Mouse (Mus musculus) spleen, embryonic (tissue): ENCODE results near the gene Rundc3a.

Experiments
- CTCF ChIA-PET: fragments of 350-600 bp; sonication (Branson Sonifier 250); formaldehyde crosslinking; loops from one replicate; lab custom pipeline; 2022; lab: Charles Lee

Rundc3a gene

DNA sequence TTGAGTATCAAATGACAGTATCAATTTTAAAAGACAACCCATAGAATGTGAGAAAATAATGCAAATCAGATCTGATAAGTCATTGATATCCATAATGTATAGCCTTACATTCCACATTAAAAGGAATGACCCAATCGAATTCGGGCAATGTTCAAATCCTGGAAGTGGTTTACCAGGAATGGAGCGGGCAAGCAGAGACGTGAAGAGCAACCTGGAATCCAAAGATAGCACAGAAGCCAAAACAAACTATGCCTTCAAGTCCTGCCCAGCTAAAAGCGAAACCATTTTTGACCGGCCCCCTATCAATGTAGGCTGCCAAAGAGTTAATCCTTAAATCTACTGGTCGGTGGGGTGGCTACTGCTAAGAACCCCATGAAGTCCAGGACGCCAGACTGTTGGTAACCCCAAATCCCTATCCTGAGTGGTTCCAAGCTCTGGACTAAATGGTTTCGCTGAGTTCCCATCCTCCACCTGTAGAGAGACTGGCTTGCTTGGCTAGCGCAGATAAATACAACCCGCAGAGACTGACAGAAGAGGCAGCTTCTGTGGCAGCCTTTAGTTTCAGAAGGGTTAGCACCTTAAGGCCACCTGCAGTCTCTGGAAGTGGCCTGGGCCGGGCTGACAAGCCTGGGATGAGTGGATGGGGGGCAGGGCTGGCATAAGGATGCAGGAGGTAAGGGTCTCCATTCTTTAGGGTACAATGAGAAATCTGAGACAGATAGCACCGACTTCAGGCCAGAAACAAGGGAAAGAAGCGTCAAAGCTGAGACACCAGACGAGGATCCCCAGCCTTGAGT is 564 bp upstream of the Rundc3a start:
- CTCF ChIA-PET, result no interaction called here

DNA sequence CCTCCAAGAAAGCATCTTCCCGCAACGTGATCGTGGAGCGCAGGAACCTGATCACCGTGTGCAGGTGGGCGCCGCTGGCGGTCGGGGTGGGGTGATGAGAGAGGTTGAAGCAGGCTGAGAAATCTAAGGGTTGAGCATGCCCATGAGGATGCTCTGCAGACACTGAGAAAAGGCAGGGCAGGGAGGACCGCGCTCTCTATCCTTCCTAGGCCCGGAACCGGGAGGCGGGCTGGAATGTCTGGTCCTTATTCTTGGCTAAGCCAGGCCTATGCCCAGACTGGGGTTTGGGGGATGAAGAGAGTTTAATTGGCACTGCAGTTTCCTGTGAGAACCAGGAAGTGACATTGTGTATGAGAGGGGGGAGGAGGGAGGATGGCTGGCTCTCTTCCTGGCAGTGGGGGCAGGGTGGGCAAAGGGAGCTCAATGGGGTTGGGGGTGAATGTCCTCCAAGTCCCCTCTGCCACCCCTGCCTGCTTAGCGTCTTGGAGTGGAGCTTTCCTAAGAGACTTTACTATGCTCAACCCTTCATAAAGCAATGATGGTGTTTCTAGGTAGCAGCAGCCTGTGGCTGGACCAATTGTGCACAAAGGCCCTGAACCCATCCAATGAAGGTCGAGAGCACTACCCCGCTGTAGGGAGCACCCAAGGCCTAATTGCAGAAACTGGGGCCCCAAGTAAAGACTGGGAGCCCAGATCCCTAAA is 667 bp downstream of the Rundc3a start:
- CTCF ChIA-PET, result no interaction called here

DNA sequence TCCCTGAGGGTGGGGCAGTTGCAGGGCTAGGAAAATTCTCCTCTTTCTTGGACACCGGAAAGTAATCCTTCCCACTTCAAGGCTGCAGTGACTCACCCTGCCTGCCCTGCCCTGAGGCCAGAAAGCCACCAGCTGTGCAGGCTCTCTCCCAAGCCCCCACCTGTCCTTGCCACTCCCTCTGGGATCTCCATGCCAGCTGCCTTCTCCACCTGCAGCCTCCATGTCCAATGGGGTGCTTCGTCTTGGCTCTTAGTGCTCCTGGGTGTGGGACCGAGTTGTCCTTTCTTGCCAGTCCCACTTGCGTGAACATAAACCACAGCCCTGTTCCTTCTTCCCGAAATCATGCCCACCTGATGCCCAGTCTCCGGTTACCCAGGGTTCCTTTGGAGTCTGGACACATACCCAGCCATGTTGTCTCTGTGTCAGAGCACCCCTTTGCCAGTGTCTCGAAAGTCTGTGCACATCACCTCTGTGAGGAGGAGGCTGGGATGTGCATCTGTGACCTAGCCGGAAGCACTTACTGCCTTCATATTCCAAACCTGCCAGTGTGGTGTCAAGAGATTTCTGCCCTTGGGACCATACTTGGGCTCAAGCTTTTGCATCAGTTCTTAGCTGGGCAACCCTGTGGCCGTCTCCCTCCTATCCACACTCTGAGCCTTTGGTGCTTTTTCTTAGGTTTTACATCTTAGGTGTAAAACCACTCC is 1.4 kb downstream of the Rundc3a start:
- CTCF ChIA-PET, result no interaction called here

DNA sequence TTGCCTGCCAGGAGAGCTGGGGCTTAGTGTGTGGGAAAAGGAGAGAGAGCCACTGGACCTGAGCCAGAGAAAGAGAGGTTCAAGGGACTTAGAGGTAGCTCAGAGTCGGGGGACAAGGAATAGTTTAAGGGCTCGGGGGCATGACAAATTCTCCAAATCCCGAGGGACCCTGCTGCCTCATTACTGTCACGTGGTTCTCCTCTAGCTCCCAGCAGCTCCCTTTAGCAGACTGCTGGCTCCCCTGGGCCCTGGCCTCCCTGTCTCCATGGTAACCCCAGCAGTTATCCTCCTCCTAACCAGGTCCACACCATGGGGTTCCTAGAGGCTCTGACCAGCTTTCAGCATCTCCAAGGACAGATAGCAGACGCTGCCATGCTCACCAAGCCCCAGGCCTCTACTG is 2.0 kb downstream of the Rundc3a start:
- CTCF ChIA-PET, result no interaction called here

DNA sequence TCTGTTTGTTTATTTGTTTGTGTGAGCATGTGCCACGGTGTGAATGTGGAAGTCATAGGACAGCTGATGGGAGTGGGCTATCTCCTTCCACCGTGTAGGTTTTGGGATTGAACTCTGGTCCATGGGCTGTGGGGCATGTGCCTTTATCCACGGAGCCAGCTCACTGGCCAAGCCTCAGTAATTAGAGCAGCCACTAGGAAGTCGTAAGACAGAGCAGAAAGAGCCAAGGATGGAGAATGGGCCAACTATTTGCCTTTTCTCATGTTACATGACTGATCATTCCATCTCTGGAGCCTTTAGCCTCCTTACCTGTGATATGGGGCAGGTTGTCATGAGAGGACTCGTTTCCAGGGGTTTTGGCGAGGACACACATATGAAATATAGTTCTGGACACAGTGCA is 3.1 kb downstream of the Rundc3a start:
- CTCF ChIA-PET, result no interaction called here

DNA sequence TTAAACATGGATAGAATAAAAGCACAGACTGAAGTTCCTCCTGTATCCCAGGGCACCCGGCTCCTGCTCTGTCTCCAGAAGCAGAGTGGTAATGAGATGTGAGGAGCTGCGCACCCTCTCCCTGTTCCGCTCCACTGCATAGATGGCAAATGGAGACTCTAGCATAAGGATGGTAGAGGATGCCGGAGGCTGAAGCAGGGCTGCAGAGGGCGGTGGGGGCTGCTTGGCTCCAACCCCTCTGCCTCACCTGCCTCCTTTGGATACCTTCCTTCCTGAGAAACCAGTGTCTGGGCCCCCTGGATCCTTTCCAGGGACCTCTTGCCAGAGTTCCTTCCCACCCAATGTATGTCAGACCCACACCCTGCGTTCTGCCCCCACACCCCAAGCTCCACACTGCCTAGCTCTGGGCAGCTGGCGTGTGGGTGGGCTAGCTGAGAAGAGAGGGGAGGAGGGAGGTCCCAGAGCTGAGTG is 3.5 kb downstream of the Rundc3a start:
- CTCF ChIA-PET, result no interaction called here

DNA sequence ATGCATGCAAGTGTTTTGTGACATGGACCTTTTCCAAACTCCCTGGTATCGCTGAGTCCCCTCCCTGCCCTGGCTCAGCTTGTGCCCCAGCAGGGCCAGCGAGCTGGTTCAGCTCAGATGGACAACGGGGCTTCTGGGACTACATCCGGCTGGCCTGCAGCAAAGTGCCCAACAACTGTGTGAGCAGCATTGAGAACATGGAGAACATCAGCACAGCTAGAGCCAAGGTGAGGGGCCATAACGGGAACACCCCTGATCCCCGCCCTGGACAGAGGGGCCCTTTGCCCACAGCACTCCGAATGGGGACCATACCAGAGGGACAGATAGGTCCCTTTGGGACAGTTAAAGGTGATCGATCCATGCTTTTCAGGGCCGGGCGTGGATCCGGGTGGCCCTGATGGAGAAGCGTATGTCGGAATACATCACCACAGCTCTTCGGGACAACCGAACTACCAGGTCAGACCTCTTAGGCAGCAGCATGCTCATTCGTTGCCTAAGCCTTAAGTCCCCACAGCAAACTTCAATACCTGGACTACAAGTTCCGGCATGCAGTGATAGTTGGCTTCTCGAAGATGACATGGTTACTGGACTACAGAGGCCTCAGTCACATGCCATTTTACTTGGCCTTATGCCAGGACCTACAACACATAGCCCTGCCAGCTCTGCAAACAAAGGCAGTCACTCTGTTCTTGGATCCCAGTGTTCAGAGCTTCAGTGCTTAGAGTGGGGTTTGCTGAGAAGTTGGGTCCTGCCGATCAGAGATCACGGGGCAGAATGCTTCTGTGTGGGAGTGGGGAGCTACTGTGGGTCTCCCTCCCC is 5.0 kb downstream of the Rundc3a start:
- CTCF ChIA-PET, result no interaction called here

DNA sequence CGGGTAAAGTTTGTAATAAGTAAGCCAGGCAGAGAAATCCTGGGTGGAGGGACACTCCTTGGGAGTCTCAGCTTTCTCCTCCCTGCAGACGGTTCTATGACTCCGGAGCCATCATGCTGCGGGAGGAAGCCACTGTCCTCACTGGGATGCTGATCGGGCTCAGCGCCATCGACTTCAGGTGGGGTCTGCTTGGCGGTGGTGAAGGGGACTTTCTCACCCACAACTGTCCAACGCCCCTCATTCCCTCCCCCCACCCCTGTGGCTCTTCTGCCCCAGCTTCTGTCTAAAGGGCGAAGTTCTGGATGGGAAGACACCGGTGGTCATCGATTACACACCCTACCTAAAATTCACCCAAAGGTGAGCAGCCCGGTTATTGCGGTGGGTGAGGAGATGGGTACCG is 5.9 kb downstream of the Rundc3a start:
- CTCF ChIA-PET, result no interaction called here

DNA sequence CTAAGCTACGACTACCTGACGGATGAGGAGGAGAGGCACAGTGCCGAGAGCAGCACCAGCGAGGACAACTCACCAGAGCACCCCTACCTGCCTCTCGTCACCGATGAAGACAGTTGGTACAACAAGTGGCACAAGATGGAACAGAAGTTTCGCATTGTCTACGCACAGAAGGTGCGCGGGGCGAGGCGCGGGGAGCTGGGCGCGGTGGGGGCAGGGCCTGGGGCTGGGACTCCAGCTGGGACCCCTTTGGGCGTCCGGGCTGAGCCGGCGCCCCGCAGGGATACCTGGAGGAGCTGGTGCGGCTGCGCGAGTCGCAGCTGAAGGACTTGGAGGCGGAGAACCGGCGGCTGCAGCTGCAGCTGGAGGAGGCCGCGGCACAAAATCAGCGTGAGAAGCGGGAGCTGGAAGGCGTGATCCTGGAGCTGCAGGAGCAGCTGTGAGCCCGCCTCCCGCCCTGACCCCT is 6.4 kb downstream of the Rundc3a start:
- CTCF ChIA-PET, result no interaction called here

DNA sequence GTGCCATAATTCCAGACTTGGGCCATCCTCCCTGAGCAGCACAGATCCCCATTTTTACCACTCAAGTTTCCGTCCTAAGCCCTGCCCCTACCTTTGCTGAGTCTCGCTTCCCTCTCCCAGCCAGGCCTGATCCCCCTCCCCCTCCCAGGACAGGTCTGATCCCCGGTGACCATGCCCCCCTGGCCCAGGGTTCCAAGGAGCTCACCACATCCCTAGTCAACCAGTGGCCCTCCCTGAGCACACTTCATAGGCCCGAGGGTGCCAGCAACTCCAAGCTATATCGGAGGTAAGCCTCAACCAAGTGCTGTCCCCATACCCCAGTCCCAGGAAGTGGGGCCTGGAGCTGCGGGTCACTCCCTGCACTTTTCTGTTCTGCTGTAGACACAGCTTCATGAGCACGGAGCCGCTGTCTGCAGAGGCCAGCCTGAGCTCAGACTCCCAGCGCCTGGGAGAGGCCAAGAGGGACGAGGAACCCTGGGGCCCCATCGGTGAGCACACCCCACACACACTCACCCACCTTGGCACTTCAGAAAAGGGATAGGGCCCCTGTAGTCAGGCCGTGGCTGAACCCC is 7.4 kb downstream of the Rundc3a start:
- CTCF ChIA-PET, result interaction anchor here (0.6 kb wide), 1 partner anchor 588 kb away, joined by 3 read pairs; no protein-coding TSS in a partner anchor

DNA sequence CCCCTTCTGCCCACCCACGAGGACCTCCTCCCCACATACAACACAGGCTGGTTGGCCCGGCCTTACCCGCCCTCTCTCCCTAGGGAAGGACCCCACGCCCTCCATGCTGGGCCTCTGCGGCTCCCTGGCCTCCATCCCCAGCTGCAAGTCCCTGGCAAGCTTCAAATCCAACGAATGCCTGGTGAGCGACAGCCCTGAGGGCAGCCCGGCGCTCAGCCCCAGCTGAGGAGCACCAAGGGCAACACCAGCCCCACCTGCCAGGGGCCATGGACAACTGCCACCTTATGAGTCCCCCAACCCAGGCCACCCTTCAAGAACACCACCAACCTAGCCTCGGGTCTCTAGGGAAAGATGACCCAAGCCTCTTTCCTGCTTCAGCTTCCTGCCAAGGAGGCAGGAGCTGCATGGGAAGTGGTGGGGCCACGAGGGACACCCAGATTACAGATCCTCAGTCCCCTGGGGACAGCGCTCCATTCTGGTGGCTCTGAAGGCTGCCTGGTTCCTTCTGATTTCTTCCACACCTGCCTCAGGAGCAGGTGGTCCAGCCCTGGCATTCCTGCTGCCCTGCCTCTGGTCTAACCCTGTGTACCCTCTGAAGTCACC is 8.8 kb downstream of the Rundc3a start:
- CTCF ChIA-PET, result no interaction called here

DNA sequence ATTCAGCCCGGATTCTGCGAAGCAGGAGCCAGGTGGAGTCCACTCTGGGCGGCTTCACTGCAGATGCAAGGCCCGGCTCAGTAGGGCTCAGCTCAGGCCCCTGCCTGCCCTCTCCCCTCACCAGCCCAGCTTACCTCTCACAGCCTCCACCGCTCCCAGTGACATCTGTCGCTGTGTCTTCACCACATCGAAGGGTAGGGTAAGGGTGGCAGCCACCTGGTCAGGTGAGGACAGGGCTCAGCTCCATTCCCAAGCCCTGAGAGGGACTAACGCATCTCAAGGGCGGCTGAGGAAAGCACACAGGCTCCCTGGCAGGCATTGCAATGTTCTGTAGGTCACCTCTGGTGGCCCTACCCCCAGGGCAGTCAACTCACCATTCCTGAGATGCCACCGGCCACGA is 10.5 kb downstream of the Rundc3a start:
- CTCF ChIA-PET, result no interaction called here

DNA sequence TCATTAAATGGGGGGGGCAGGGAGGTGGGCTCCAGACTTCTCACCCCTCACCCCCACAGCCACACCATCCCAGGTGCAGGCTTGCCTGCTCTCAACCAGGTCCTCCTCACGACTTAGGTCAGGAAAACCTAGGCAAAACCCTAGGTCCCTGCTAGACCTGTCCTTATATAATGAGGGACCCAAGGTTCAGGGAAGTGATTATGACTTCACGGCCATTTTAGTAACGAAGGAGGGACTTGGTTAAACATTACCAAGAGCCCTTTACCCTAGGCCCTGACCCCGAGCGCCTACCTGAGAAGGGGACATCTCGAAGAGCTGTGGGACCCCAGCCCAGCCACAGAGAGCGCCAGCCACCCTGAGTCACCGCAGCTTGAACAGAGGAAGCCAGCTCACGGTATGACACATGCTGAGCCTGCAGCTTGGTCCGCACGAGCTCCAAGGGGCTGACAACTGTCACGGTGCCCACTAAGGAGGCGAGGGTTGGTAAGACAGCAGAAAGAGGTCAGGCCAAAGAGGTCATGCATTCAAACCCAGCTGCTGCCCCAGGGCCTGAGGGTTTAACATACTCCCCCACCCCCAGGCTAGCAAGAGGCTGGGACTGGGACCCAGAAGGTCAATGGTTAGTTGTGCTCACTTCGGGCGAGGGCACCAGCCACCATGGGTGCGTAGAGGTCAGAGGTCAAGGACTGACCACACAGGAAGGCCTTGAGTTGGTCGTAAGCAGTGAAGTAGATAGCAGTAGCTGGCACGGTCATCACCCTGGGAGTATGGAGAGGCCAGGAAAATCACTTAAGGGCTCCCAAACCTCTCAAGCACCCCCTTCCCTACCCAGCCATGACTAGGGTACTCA is 11.2 kb downstream of the Rundc3a start:
- CTCF ChIA-PET, result no interaction called here

DNA sequence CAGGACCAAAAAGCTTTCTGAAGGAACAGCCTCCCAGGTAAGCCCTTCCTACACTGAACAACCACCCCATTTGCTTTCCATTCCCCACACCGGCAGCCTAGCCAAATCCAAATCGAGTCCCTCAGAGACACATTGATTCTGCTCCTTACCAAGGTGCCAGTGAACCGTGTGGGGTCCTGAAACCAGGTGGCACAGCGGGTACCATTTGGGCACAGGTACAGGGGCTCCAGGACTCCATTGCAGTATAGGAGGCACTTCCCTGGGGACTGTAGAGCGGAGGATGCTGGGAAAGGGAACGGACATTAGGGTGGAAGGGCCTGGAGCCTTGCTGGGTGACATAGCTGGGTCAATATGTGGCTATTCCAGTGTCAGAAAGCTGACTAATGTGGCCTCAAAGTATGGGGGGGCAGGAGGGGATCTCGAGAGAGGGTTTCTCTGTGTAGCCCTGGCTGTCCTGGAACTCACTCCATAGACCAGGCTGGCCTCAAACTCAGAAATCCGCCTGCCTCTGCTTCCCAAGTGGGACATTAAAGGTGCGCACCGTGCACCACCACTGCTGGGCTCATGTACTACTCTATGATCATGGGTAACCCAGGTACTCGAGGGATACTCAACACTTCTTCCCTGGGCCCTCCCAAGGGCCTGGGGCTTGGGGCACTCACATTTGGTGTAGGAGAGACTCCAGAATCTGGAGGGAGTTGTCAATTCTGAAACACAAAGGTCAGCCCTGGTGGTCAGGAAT is 12.5 kb downstream of the Rundc3a start:
- CTCF ChIA-PET, result interaction anchor here (0.6 kb wide), 1 partner anchor 96 kb away, joined by 3 read pairs; no protein-coding TSS in a partner anchor

DNA sequence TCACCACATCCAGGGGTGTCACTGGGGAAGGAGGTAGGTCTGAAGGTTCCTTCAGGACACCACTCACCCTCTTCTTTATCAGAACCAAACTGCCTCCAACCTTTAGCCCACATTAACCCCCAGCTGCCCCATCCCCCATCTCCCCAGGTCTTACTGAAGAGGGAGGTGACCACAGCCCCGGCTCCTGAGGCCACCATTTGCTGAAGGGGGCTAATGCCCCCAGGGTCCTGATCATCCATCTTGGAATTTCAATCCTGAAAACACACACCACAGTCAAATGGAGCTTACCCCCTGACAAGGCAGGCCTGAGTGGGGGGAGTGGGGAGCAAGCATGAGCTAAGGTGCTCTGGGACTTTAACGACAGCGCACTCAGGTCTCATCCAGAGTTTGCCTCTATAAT is 13.2 kb downstream of the Rundc3a start:
- CTCF ChIA-PET, result no interaction called here

DNA sequence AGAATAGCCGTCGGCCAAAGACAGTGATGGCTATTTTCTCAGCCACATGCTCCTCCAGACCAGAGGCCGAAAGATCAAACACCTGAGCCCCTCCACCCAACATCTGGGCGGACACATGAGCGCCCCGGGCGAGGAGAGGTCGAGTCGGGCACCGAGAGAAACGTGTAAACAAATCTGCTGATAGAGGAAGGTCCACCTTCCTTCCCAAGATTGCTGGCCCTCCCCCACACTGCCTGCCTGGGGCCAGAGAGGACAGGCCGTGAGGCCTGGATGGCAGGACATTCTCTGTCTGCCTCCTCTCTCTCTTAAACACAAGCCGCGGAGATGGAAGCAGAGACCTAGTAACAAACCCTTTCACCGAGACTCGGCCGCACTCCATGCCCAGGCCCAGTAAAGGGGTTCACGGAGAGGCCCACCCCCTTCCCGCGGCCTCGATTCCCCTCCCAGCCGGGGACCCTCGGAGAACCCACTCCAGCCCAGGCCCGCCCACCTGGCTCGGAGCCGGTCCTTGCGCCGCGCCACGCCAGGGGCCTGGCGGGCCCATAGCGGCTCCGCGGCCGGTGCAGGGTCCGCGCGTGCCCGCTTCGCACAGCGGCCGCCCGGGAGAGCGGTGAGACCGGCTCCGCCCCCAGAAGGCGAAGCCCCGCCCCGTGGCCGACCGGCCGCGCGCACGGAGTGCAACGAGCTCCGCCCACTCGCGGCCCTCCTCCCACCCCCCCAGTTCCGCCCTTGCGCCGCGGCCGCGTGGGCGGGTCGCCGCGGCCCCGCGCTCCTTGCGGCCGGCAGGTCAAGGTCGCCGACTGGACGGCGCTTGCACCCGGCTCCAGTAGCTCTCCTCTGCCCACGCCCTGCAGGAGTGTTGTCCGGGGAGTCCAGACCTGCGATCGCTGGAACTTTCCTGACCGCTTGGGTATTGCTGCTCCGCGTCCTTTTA is 14.0 kb downstream of the Rundc3a start:
- CTCF ChIA-PET, result interaction anchor here (0.6 kb wide), 1 partner anchor 24 kb away, joined by 3 read pairs; no protein-coding TSS in a partner anchor

DNA sequence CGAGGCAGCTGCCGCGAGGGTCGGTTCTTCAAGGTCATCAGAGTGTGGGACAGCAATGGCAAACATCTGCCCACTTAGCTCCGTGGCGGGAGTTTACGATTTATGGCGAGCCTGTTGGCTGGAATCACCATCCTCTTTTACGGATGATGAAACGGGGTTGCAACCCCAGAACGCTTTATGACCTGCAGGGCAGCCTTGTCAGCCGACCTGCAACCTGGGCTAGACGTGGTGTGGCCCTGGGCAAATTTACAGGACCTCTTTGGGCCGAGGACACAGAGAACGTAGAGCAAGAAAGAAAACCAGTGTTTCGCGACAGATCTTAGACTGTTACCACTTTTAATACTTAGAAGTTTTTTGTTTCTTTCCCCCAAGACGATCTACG is 14.6 kb downstream of the Rundc3a start, which contains the start of gene Slc25a39:
TSS of gene Slc25a39 (minus strand) at position 113 of the 382 bp plus-strand sequence.
- CTCF ChIA-PET, result interaction anchor here (0.6 kb wide), 1 partner anchor 23 kb away, joined by 3 read pairs; no protein-coding TSS in a partner anchor
